Mouse (Mus musculus) C2C12 (cell line): ENCODE measurements around the gene Gm37240. TPM values are rescaled to one million over a fixed set of nuclear protein-coding genes. Genes with fewer than 3 reads are reported as not detected.

Source experiments
- H3K27me3 ChIP-seq: one replicate; pipeline ENCODE4 v1.6.1; 2011; ENCODE audit not compliant: control insufficient read depth, insufficient read depth, insufficient read length
- H3K36me3 ChIP-seq: one replicate; pipeline ENCODE4 v1.6.1; 2011; ENCODE audit not compliant: control insufficient read depth, insufficient read depth
- H3K4me3 ChIP-seq: one replicate; pipeline ENCODE4 v1.5.1; 2011; ENCODE audit warnings: mild to moderate bottlenecking, control low read depth; ENCODE audit not compliant: poor library complexity, insufficient read depth, severe bottlenecking
- H3K79me2 ChIP-seq: one replicate; pipeline ENCODE4 v1.6.1; 2011; ENCODE audit not compliant: control insufficient read depth, insufficient read depth
- H3K79me3 ChIP-seq: one replicate; pipeline ENCODE4 v1.6.1; 2011; ENCODE audit warnings: low read depth, control low read depth
- H3ac ChIP-seq: one replicate; pipeline ENCODE3; 2011; ENCODE audit warnings: low read depth; ENCODE audit not compliant: control insufficient read depth, insufficient read length
- CEBPB ChIP-seq: IDR thresholded peaks from one replicate; pipeline ENCODE4 v1.6.1; 2011; ENCODE audit warnings: low read depth, mild to moderate bottlenecking, control low read depth, moderate library complexity
- CTCF ChIP-seq: IDR thresholded peaks from one replicate; pipeline ENCODE4 v1.5.1; 2011; ENCODE audit not compliant: control insufficient read depth, insufficient read depth, insufficient read length
- FOSL1 ChIP-seq: IDR thresholded peaks from one replicate; pipeline ENCODE4 v1.8.0; 2011; ENCODE audit warnings: mild to moderate bottlenecking, low read length; ENCODE audit not compliant: poor library complexity, insufficient read depth, severe bottlenecking
- MAX ChIP-seq: IDR thresholded peaks from one replicate; pipeline ENCODE4 v1.6.1; 2011; ENCODE audit warnings: mild to moderate bottlenecking, control low read depth
- MYOD1 ChIP-seq: IDR thresholded peaks from one replicate; pipeline ENCODE4 v1.6.1; 2011; ENCODE audit warnings: low read depth; ENCODE audit not compliant: control insufficient read depth, insufficient read length
- MYOG ChIP-seq: IDR thresholded peaks from one replicate; pipeline ENCODE4 v1.6.1; 2011; ENCODE audit not compliant: control insufficient read depth, insufficient read length; ENCODE audit errors: extremely low read depth
- USF1 ChIP-seq: IDR thresholded peaks from one replicate; pipeline ENCODE4 v1.6.1; 2011; ENCODE audit warnings: low read depth, mild to moderate bottlenecking, control low read depth, moderate library complexity
- polyA plus RNA-seq: library from polyadenylated mRNA; unstranded; fragments of >200 nt; fragmentation: generic; extraction: Trizol; gene quantifications from one replicate; pipeline ENCODE4 v1.2.1, GENCODE M21; 2012; ENCODE audit warnings: missing spikeins

Gene Gm37240
- polyA plus RNA-seq, 1 experiment = 7.3 TPM

GRCm38 (mm10) chr3:84815461-84815860 lies 1071.9 kb downstream of the Gm37240 start:
- Histone ChIP-seq H3ac (peak overlapping the region; percentile 89), H3K79me3 (peaks cover 27% of the 10 kb centered on the region), H3K36me3 (no peaks in the 10 kb centered on the region), H3K4me3 (peak overlapping the region; percentile 92), H3K79me2 (peaks cover 76% of the 10 kb centered on the region), H3K27me3 (no peaks in the 10 kb centered on the region)
- TF ChIP-seq FOSL1 = no peak
- TF ChIP-seq USF1 = no peak
- TF ChIP-seq CEBPB = no peak
- TF ChIP-seq MYOG = no peak
- no peak for TF ChIP-seq MAX
- no peak for TF ChIP-seq MYOD1
- TF ChIP-seq CTCF = no peak

- peaks cover 24% of the 10 kb centered on the region for H3K79me3 ChIP-seq
- peaks cover 70% of the 10 kb centered on the region for H3K79me2 ChIP-seq
- no peaks in the 10 kb centered on the region for H3K36me3 ChIP-seq
- peak within 1 kb of the TSS; percentile 92 for H3K4me3 ChIP-seq
- TF ChIP-seq MYOD1 = no peak
- no peak for TF ChIP-seq CTCF
- TF ChIP-seq MYOG = no peak
- TF ChIP-seq MAX = no peak
- TF ChIP-seq CEBPB = no peak
- no peak for TF ChIP-seq USF1
- no peak for TF ChIP-seq FOSL1
- peak within 1 kb of the TSS; percentile 89 for H3ac ChIP-seq
- H3K27me3 ChIP-seq = no peaks in the 10 kb centered on the region
Measured at GRCm38 (mm10) chr3:84814762-84815381, 1072.4 kb downstream of the Gm37240 start, which contains the start of gene Fbxw7. Fbxw7 (plus strand) TSS chr3:84815268.

DNA sequence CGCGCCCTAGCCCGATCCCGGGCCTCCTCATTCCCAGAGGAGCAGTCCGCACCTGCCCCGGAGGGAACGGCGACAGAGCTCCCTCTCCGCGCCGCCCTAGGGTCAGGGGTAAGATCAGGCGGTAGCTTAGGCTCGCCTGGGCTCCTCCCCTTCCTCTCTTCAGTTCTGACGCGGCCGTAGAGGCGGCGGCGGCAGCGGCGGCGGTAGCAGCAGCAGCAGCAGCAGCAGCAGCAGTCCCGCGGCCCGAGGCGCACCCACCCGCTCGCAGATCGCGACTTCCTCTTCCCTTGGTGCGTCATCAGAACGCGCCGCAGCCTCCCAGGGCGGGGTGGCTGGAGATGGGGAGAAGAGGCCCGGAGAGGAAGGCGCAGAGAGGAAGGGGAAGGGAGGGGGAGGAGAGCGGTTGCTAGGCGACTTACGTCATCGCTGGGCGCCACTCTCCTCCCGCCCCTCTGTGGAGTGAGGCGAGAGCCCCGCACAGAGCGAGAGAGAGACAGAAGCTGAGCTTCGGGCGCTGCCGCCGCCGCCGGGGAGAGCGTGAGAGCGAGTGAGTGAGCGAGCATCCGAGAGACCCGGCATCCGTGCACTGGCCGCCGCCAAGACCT lies 1073.1 kb downstream of the Gm37240 start:
- no peak for TF ChIP-seq MYOG
- TF ChIP-seq USF1 = no peak
- no peak for TF ChIP-seq FOSL1
- TF ChIP-seq CTCF = no peak
- TF ChIP-seq MYOD1 = no peak
- no peak for TF ChIP-seq MAX
- no peak for TF ChIP-seq CEBPB
- H3K79me3 ChIP-seq = peaks cover 24% of the 10 kb centered on the region
- peak overlapping the region; percentile 89 for H3ac ChIP-seq
- H3K36me3 ChIP-seq = no peaks in the 10 kb centered on the region
- peak overlapping the region; percentile 92 for H3K4me3 ChIP-seq
- H3K79me2 ChIP-seq = peaks cover 64% of the 10 kb centered on the region
- no peaks in the 10 kb centered on the region for H3K27me3 ChIP-seq

- Histone ChIP-seq H3K79me3 (peaks cover 19% of the 10 kb centered on the region), H3K27me3 (no peaks in the 10 kb centered on the region), H3K79me2 (peaks cover 57% of the 10 kb centered on the region), H3ac (peak overlapping the region; percentile 54), H3K4me3 (peak overlapping the region; percentile 92), H3K36me3 (no peaks in the 10 kb centered on the region)
- TF ChIP-seq MYOD1 (no peak), MYOG (no peak), MAX (no peak), USF1 (no peak), FOSL1 (no peak), CEBPB (no peak)
Measured at GRCm38 (mm10) chr3:84813436-84814156, 1073.7 kb downstream of the Gm37240 start.

DNA sequence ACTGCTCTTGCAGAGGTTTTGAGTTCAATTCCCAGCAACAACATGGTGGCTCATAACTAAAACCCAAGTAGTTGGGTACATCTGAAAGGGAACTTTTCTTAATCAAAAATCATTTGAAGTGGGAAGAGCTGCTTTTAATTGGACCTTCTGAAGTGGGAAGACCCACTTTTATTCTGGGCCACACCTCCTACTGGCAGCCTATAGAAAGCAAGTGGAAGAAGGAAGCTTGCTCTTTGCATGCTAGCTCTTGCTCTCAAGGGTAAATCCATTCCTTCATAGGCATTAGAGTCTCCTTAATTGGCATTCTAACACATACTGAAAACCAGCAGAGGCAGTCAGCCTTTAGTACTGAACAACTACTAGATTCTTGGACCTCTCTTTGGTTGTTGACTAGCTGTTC lies 1076.5 kb downstream of the Gm37240 start:
- TF ChIP-seq CTCF (no peak), CEBPB (no peak), USF1 (no peak), MAX (no peak), FOSL1 (no peak), MYOD1 (no peak), MYOG (no peak)
- no peaks in the 10 kb centered on the region for H3K36me3 ChIP-seq
- H3K79me2 ChIP-seq = peaks cover 29% of the 10 kb centered on the region
- no peaks in the 10 kb centered on the region for H3K27me3 ChIP-seq
- no peak overlapping the region for H3K4me3 ChIP-seq
- H3K79me3 ChIP-seq = peaks cover 4% of the 10 kb centered on the region
- H3ac ChIP-seq = no peak overlapping the region
